Mouse (Mus musculus): ENCODE results near the gene Anapc11. TPM values are rescaled to one million over a fixed set of nuclear protein-coding genes. Genes with fewer than 3 reads are reported as not detected.
"Not testable (repeated sequence)": the region's sequence is repeated elsewhere in the genome, so short reads cannot be mapped to it uniquely, and the experiment has no call there.

Anapc11 gene
- polyA plus RNA-seq, 1 experiment from 2014 or later, result 204 TPM

DNA sequence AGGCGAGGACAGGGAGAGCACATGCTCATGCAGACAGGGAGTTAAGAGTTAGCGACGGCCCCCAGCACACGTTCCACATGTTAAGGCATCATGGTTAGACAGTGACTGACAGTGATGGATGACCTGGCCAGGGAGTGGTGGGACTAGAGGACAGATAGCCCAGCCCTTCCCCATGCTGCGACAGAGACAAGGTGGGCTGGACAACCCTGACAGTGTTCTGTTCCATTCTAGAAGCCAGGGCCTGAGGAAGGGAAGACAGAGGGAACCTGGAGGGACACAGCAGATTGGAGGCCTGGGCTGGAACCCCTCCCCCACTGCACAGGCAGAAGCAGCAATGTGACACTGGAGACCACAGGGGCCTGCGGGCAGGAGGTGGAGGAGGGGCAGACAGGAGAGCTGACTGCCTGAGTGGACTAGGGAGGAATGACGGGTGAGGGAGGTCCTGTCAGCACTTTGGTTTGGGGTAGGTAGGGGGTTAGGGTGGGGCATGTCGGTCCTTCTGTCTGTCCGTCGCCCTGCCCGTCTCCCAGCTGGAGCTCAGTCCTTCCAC is 19.5 kb upstream of the Anapc11 start:
- ATAC-seq (ENCODE audit: low FRiP score), result no peak
- Histone ChIP-seq H3K27ac (ENCODE audit: low read depth, low read length) (no peak overlapping the region), H3K27me3 (ENCODE audit: control insufficient read depth, insufficient read depth, low read length) (no peaks in the 10 kb centered on the region), H3K4me3 (ENCODE audit: low read depth, low read length) (no peak overlapping the region; the same call in 1 of the 2 replicates), H3K4me1 (ENCODE audit: control insufficient read depth, insufficient read depth, low read length) (peaks cover 26% of the 10 kb centered on the region), H3K9ac (ENCODE audit: low read length) (no peak overlapping the region), H3K36me3 (ENCODE audit: control insufficient read depth, insufficient read depth, low read length) (peaks cover 24% of the 10 kb centered on the region), H3K9me3 (ENCODE audit: control insufficient read depth, low read length) (no peaks in the 10 kb centered on the region; the same call in 1 of the 2 replicates), H3K4me2 (no peak overlapping the region)
- 88% methylated on average over 11 of the region's 11 CpGs for WGBS
- DNase-seq (ENCODE audit: low spot score, missing footprints), result no peak

DNA sequence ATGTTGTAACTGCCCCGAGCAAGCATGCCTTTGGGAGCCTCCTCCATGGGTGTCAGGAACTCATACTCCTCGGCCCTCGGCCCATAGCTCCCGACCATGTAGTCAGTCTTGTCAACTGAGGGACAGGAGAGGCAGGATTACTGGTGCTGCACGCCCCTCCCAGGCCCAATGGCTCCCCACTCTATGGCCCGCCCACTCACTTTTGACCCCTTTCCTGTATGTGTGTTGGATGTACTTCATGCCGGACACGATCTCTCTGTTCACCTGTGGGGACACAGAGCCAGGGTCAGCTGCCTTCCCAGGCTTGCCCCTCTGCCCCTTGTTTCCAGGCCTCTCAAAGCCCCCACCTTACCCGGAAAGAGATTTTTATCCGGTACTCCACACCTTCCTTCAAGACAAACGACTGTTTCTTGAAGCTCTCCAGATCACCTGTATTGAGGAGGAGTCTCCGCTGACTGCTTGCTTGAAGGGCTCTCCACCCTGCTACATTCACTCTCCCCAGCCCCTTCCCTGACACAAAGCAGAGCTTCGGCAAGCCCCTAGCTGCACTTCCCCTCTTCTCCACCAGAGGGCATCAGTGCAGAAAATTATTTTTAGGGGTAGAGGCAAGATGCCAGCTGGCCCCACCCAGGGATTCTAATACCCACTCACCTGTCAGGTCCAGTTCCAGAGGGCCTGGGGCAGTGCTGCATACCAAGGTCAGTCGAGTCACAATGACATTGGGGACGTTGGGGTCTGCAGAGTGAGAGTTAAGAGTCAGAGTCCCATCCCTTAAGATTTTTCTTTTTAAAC is 18.7 kb upstream of the Anapc11 start:
- Histone ChIP-seq H3K27me3 (ENCODE audit: control insufficient read depth, insufficient read depth, low read length) (no peaks in the 10 kb centered on the region), H3K4me2 (peak overlapping the region; percentile 96), H3K9me3 (ENCODE audit: control insufficient read depth, low read length) (no peaks in the 10 kb centered on the region; the same call in 1 of the 2 replicates), H3K9ac (ENCODE audit: low read length) (peak overlapping the region; percentile 96), H3K4me3 (ENCODE audit: low read depth, low read length) (peak overlapping the region; percentile 100), H3K36me3 (ENCODE audit: control insufficient read depth, insufficient read depth, low read length) (peaks cover 24% of the 10 kb centered on the region), H3K4me1 (ENCODE audit: control insufficient read depth, insufficient read depth, low read length) (peaks cover 22% of the 10 kb centered on the region), H3K27ac (ENCODE audit: low read depth, low read length) (no peak overlapping the region; the same call in 1 of the 2 replicates)
- WGBS, result 68% methylated on average over 15 of the region's 15 CpGs
- ATAC-seq (ENCODE audit: low FRiP score) (no peak), DNase-seq (ENCODE audit: low spot score, missing footprints) (peak; percentile 99)

DNA sequence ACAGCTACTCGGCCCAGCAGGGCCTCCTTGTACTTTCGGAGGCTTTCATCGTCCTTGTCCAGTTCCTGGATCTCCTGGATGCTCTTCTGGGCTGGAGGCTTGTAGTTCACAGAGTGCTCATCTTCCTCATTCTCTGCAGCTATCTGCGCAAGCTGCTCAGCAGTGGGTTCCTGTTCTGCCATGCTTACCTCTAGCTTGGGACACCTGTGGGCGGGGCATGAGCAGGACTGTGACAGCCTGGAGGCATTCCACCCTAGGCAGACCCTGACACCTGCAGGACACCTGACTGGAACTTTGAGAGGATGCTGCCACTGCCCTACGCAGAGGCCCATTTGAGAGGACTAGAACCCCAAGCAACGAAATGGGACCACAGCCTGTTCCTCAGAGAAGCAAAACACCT is 18.0 kb upstream of the Anapc11 start:
- Histone ChIP-seq H3K9me3 (ENCODE audit: control insufficient read depth, low read length) (no peaks in the 10 kb centered on the region; the same call in 1 of the 2 replicates), H3K36me3 (ENCODE audit: control insufficient read depth, insufficient read depth, low read length) (peaks cover 25% of the 10 kb centered on the region), H3K27ac (ENCODE audit: low read depth, low read length) (no peak overlapping the region), H3K9ac (ENCODE audit: low read length) (peak overlapping the region; percentile 96), H3K4me3 (ENCODE audit: low read depth, low read length) (peak overlapping the region; percentile 100), H3K4me1 (ENCODE audit: control insufficient read depth, insufficient read depth, low read length) (peaks cover 22% of the 10 kb centered on the region), H3K27me3 (ENCODE audit: control insufficient read depth, insufficient read depth, low read length) (no peaks in the 10 kb centered on the region), H3K4me2 (peak overlapping the region; percentile 96)
- WGBS, result 65% methylated on average over 7 of the region's 7 CpGs
- DNase-seq (ENCODE audit: low spot score, missing footprints) (no peak), ATAC-seq (ENCODE audit: low FRiP score) (no peak)

DNA sequence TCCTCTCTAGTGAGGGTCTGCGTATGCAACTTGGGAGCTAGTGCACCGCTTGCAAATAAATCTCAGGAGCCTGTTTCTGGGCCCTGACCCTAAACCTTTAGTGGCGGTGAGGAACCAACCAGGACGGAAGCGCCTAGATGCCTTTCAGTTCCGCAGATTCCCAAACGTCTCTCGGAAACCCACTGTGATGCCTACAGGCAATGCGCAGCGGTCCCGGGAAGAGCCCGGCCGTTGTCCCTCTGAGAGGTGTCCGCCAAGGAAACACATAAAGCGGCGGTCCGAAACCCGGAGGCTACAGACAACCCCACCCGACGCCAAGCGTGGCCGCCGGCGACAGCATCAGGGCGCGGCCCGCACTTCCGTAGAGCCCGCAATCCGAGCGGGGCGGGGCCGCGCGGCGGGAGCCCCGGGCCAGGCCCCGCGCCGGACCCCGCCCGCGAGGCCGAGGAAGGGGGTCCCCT is 17.3 kb upstream of the Anapc11 start:
- peak overlapping the region; percentile 91 for H3K27ac ChIP-seq (ENCODE audit: low read depth, low read length)

GRCm38 (mm10) chr11:120581490-120582267 is 16.5 kb upstream of the Anapc11 start, which contains the start of gene Arhgdia:
Gene Arhgdia, minus strand, starts transcription at chr11:120581624.
- no peaks in the 10 kb centered on the region; the same call in 1 of the 2 replicates for H3K9me3 ChIP-seq (ENCODE audit: control insufficient read depth, low read length)
- peaks cover 31% of the 10 kb centered on the region for H3K36me3 ChIP-seq (ENCODE audit: control insufficient read depth, insufficient read depth, low read length)
- no peaks in the 10 kb centered on the region for H3K27me3 ChIP-seq (ENCODE audit: control insufficient read depth, insufficient read depth, low read length)
- peak; percentile 99 for DNase-seq (ENCODE audit: low spot score, missing footprints)
- 5% methylated on average over 62 of the region's 75 CpGs for WGBS
- peaks cover 22% of the 10 kb centered on the region for H3K4me1 ChIP-seq (ENCODE audit: control insufficient read depth, insufficient read depth, low read length)
- peak; percentile 67 for ATAC-seq (ENCODE audit: low FRiP score)
- peak within 1 kb of the TSS; percentile 100 for H3K4me3 ChIP-seq (ENCODE audit: low read depth, low read length)
- H3K27ac ChIP-seq (ENCODE audit: low read depth, low read length), result peak within 1 kb of the TSS; percentile 91
- H3K9ac ChIP-seq (ENCODE audit: low read length), result peak within 1 kb of the TSS; percentile 96
- H3K4me2 ChIP-seq, result peak within 1 kb of the TSS; percentile 96

More for the DNA sequence above, 17.3 kb upstream of the Anapc11 start:
- DNase-seq (ENCODE audit: low spot score, missing footprints) (peak; percentile 93), ATAC-seq (ENCODE audit: low FRiP score) (peak; percentile 25; the same call in 1 of the 2 replicates)
- Histone ChIP-seq H3K4me1 (ENCODE audit: control insufficient read depth, insufficient read depth, low read length) (peaks cover 22% of the 10 kb centered on the region), H3K9me3 (ENCODE audit: control insufficient read depth, low read length) (no peaks in the 10 kb centered on the region; the same call in 1 of the 2 replicates), H3K4me3 (ENCODE audit: low read depth, low read length) (peak overlapping the region; percentile 100), H3K4me2 (peak overlapping the region; percentile 96), H3K36me3 (ENCODE audit: control insufficient read depth, insufficient read depth, low read length) (peaks cover 29% of the 10 kb centered on the region), H3K9ac (ENCODE audit: low read length) (peak overlapping the region; percentile 96), H3K27me3 (ENCODE audit: control insufficient read depth, insufficient read depth, low read length) (no peaks in the 10 kb centered on the region)
- under 1% methylated on average over 33 of the region's 44 CpGs for WGBS

GRCm38 (mm10) chr11:120582268-120582981 is 15.8 kb upstream of the Anapc11 start:
- Histone ChIP-seq H3K4me1 (ENCODE audit: control insufficient read depth, insufficient read depth, low read length) (peaks cover 22% of the 10 kb centered on the region), H3K36me3 (ENCODE audit: control insufficient read depth, insufficient read depth, low read length) (peaks cover 31% of the 10 kb centered on the region), H3K9ac (ENCODE audit: low read length) (peak overlapping the region; percentile 96), H3K4me3 (ENCODE audit: low read depth, low read length) (peak overlapping the region; percentile 100), H3K9me3 (ENCODE audit: control insufficient read depth, low read length) (no peaks in the 10 kb centered on the region; the same call in 1 of the 2 replicates), H3K4me2 (peak overlapping the region; percentile 96), H3K27me3 (ENCODE audit: control insufficient read depth, insufficient read depth, low read length) (no peaks in the 10 kb centered on the region), H3K27ac (ENCODE audit: low read depth, low read length) (peak overlapping the region; percentile 91)
- ATAC-seq (ENCODE audit: low FRiP score) (no peak; the same call in 1 of the 2 replicates), DNase-seq (ENCODE audit: low spot score, missing footprints) (peak; percentile 89)
- 70% methylated on average over 8 of the region's 8 CpGs for WGBS

DNA sequence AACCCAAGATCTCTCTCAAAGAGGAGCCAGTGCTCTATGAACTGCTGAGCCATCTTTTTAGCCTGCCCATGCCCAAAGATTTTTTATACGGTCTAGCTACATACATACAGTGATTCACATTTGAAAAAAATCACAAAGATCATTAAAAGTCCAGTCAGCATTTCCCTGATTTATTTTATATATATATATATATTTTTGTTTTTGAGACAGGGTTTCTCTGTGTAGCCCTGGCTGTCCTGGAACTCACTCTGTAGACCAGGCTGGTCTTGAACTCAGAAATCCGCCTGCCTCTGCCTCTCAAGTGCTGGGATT is 15.3 kb upstream of the Anapc11 start:
- DNase-seq (ENCODE audit: low spot score, missing footprints); H3K4me2 ChIP-seq; H3K4me3 ChIP-seq (ENCODE audit: low read depth, low read length); ATAC-seq (ENCODE audit: low FRiP score); H3K9me3 ChIP-seq (ENCODE audit: control insufficient read depth, low read length); H3K27me3 ChIP-seq (ENCODE audit: control insufficient read depth, insufficient read depth, low read length); H3K27ac ChIP-seq (ENCODE audit: low read depth, low read length); H3K9ac ChIP-seq (ENCODE audit: low read length): not testable (repeated sequence)
- Histone ChIP-seq H3K4me1 (ENCODE audit: control insufficient read depth, insufficient read depth, low read length) (peaks cover 22% of the 10 kb centered on the region), H3K36me3 (ENCODE audit: control insufficient read depth, insufficient read depth, low read length) (peaks cover 27% of the 10 kb centered on the region)
- WGBS, result 88% methylated on average over 2 of the region's 2 CpGs

DNA sequence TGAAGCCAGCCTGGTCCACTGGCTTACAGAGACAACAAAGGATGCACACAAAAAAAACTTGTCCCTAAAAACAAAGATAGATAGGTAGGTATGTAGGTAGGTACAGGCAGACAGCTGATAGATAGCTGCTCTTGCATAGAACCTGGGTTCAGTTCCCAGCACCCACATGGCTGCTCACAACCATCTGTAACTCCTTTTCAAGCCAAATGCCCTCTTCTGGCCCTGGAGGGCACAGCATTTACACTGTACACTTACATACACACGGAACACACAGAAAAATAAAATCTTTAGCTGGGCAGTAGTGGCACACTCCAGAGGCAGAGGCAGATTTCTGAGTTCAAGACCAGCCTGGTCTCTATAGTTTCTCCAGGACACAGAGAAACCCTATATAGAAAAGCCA is 14.3 kb upstream of the Anapc11 start:
- Histone ChIP-seq H3K4me2 (no peak overlapping the region), H3K36me3 (ENCODE audit: control insufficient read depth, insufficient read depth, low read length) (peaks cover 23% of the 10 kb centered on the region), H3K9me3 (ENCODE audit: control insufficient read depth, low read length) (no peaks in the 10 kb centered on the region; the same call in 1 of the 2 replicates), H3K27ac (ENCODE audit: low read depth, low read length) (no peak overlapping the region), H3K4me1 (ENCODE audit: control insufficient read depth, insufficient read depth, low read length) (peaks cover 22% of the 10 kb centered on the region), H3K27me3 (ENCODE audit: control insufficient read depth, insufficient read depth, low read length) (no peaks in the 10 kb centered on the region), H3K9ac (ENCODE audit: low read length) (no peak overlapping the region), H3K4me3 (ENCODE audit: low read depth, low read length) (no peak overlapping the region)
- no peak for ATAC-seq (ENCODE audit: low FRiP score)
- no peak for DNase-seq (ENCODE audit: low spot score, missing footprints)
- 97% methylated on average over 1 of the region's 1 CpGs for WGBS
